Mouse (Mus musculus): ENCODE measurements around the gene Aknad1.

The Aknad1 gene

GRCm38 (mm10) chr3:108739045-108739708 lies at the start of gene Aknad1:
TSS of gene Aknad1 (plus strand) at chr3:108739658.
- DNase-seq (ENCODE audit: inconsistent age in 2 of 2, low spot score in 1 of 2): no peak

GRCm38 (mm10) chr3:108689979-108690378 lies 49.5 kb upstream of the Aknad1 start:
- DNase-seq (ENCODE audit: inconsistent age in 2 of 2, low spot score in 1 of 2): peak; percentile 18 to 52

GRCm38 (mm10) chr3:108694321-108694720 lies 45.1 kb upstream of the Aknad1 start:
- no peak for DNase-seq (ENCODE audit: inconsistent age in 2 of 2, low spot score in 1 of 2)

- DNase-seq (ENCODE audit: inconsistent age in 2 of 2, low spot score in 1 of 2): no peak
Measured at GRCm38 (mm10) chr3:108698662-108699061, 40.8 kb upstream of the Aknad1 start.

GRCm38 (mm10) chr3:108699786-108700185 lies 39.7 kb upstream of the Aknad1 start:
- no peak for DNase-seq (ENCODE audit: inconsistent age in 2 of 2, low spot score in 1 of 2)

- DNase-seq (ENCODE audit: inconsistent age in 2 of 2, low spot score in 1 of 2): no peak
Measured at GRCm38 (mm10) chr3:108701256-108701655, 38.2 kb upstream of the Aknad1 start.

- DNase-seq (ENCODE audit: inconsistent age in 2 of 2, low spot score in 1 of 2): no peak
Measured at GRCm38 (mm10) chr3:108702789-108703188, 36.7 kb upstream of the Aknad1 start.

GRCm38 (mm10) chr3:108711296-108711695 lies 28.2 kb upstream of the Aknad1 start:
- no peak for DNase-seq (ENCODE audit: inconsistent age in 2 of 2, low spot score in 1 of 2)

- DNase-seq (ENCODE audit: inconsistent age in 2 of 2, low spot score in 1 of 2): no peak
Measured at GRCm38 (mm10) chr3:108713065-108713675, 26.3 kb upstream of the Aknad1 start.

GRCm38 (mm10) chr3:108714837-108715236 lies 24.6 kb upstream of the Aknad1 start:
- no peak for DNase-seq (ENCODE audit: inconsistent age in 2 of 2, low spot score in 1 of 2)

GRCm38 (mm10) chr3:108717896-108718502 lies 21.5 kb upstream of the Aknad1 start:
- no peak for DNase-seq (ENCODE audit: inconsistent age in 2 of 2, low spot score in 1 of 2)

GRCm38 (mm10) chr3:108719357-108719756 lies 20.1 kb upstream of the Aknad1 start:
- no peak for DNase-seq (ENCODE audit: inconsistent age in 2 of 2, low spot score in 1 of 2)

- no peak for DNase-seq (ENCODE audit: inconsistent age in 2 of 2, low spot score in 1 of 2)
Measured at GRCm38 (mm10) chr3:108719761-108720160, 19.7 kb upstream of the Aknad1 start.

GRCm38 (mm10) chr3:108721076-108721991 lies 18.1 kb upstream of the Aknad1 start:
- peak; percentile 46 to 79 for DNase-seq (ENCODE audit: inconsistent age in 2 of 2, low spot score in 1 of 2)

- peak; percentile 95 to 99 for DNase-seq (ENCODE audit: inconsistent age in 2 of 2, low spot score in 1 of 2)
Measured at GRCm38 (mm10) chr3:108722036-108722872, 17.2 kb upstream of the Aknad1 start, which contains the start of gene Gpsm2. TSS of gene Gpsm2 (minus strand) at chr3:108722309.

GRCm38 (mm10) chr3:108726413-108726812 lies 13.0 kb upstream of the Aknad1 start:
- no peak for DNase-seq (ENCODE audit: inconsistent age in 2 of 2, low spot score in 1 of 2)

GRCm38 (mm10) chr3:108727344-108727743 lies 12.1 kb upstream of the Aknad1 start:
- no peak for DNase-seq (ENCODE audit: inconsistent age in 2 of 2, low spot score in 1 of 2)

- no peak for DNase-seq (ENCODE audit: inconsistent age in 2 of 2, low spot score in 1 of 2)
Measured at GRCm38 (mm10) chr3:108727776-108728175, 11.7 kb upstream of the Aknad1 start.

GRCm38 (mm10) chr3:108730316-108730715 lies 9.1 kb upstream of the Aknad1 start:
- no peak for DNase-seq (ENCODE audit: inconsistent age in 2 of 2, low spot score in 1 of 2)

- no peak for DNase-seq (ENCODE audit: inconsistent age in 2 of 2, low spot score in 1 of 2)
Measured at GRCm38 (mm10) chr3:108737761-108738160, 1.7 kb upstream of the Aknad1 start.

Measured in adrenal gland, adult (tissue).